Mouse (Mus musculus) heart, postnatal 0 days (tissue): ENCODE measurements around the gene Adgrv1. TPM values are rescaled to one million over a fixed set of nuclear protein-coding genes. Genes with fewer than 3 reads are reported as not detected.

Experiments
- ATAC-seq: fragments of 200-750 bp; cut with Nextera tagmentation; 2 replicates; pipeline ENCODE4 v1.8.0; 2017; ENCODE audit warnings: low read depth, moderate number of reproducible peaks, moderate library complexity; ENCODE audit not compliant: insufficient read depth
- DNase-seq: peaks from one replicate; pipeline ENCODE4 v3.0.0-alpha.2; 2016; ENCODE audit warnings: low spot score
- H3K27ac ChIP-seq: fragments of 300-500 bp; sonication (generic); 2 replicates; pipeline ENCODE4 v1.5.1; 2014; ENCODE audit warnings: low read depth, mild to moderate bottlenecking
- H3K27me3 ChIP-seq: fragments of 300-500 bp; sonication (generic); 2 replicates; pipeline ENCODE4 v1.6.1; 2014; ENCODE audit warnings: low read length, mixed read lengths; ENCODE audit not compliant: control insufficient read depth, insufficient read depth
- H3K36me3 ChIP-seq: fragments of 300-500 bp; sonication (generic); replicated peaks from 2 replicates; pipeline ENCODE4 v1.6.1; 2014; ENCODE audit warnings: low read length, mixed read lengths; ENCODE audit not compliant: control insufficient read depth, insufficient read depth
- H3K4me1 ChIP-seq: fragments of 300-500 bp; sonication (generic); 2 replicates; pipeline ENCODE4 v1.6.1; 2014; ENCODE audit warnings: antibody characterized with exemption; ENCODE audit not compliant: control insufficient read depth, insufficient read depth
- H3K4me2 ChIP-seq: fragments of 300-500 bp; sonication (generic); 2 replicates; pipeline ENCODE4 v1.6.1; 2014; ENCODE audit warnings: low read depth, mild to moderate bottlenecking, low read length, moderate library complexity
- H3K4me3 ChIP-seq: fragments of 300-500 bp; sonication (generic); 2 replicates; pipeline ENCODE4 v1.5.1; 2014; ENCODE audit warnings: low read depth, low read length
- H3K9ac ChIP-seq: fragments of 300-500 bp; sonication (generic); replicated peaks from 2 replicates; pipeline ENCODE4 v1.6.1; 2014; ENCODE audit warnings: low read depth, low read length, mixed read lengths
- H3K9me3 ChIP-seq: fragments of 300-500 bp; sonication (generic); replicated peaks from 2 replicates; pipeline ENCODE4 v1.6.1; 2016; ENCODE audit warnings: low read length; ENCODE audit not compliant: control insufficient read depth
- CTCF ChIP-seq: IDR thresholded peaks from 2 replicates; pipeline ENCODE4 v1.5.1; 2016; ENCODE audit warnings: antibody characterized with exemption, control low read depth, low read depth
- EP300 ChIP-seq: IDR thresholded peaks from 2 replicates; pipeline ENCODE4 v1.6.1; 2016; ENCODE audit warnings: antibody characterized with exemption, low read depth
- WGBS: fragments of 180-500 bp; shearing (Covaris S2); extraction: QIAGEN DNeasy Blood & Tissue Kit; methylation state at CpG from one replicate; pipeline ENCODE4 v1.1.7; 2014; 5-methylcytosine and 5-hydroxymethylcytosine counted together
- microRNA-seq: library from miRNA; unstranded; fragments of <30 nt; microRNA quantifications from one replicate; pipeline ENCODE4, GENCODE M21; 2016
- polyA plus RNA-seq: library from polyadenylated mRNA; unstranded; fragments of >200 nt; fragmentation: Nextera tagmentation; extraction: Ambion mirVana; gene quantifications from 2 replicates; pipeline ENCODE4 v1.2.1, GENCODE M21; 2015
- total RNA-seq: library from RNA; depleted of rRNA; stranded (reverse); fragments of >200 nt; gene quantifications from 2 replicates; pipeline ENCODE4 v1.2.3, GENCODE M21; 2014; ENCODE audit warnings: low replicate concordance; rRNA removed

The Adgrv1 gene
- total and polyA plus RNA-seq, 2 experiments from 2014 or later: 0.68 to 10.5 TPM

- Histone ChIP-seq H3K9me3 (no peaks in the 10 kb centered on the region), H3K36me3 (no peaks in the 10 kb centered on the region), H3K27ac (no peak overlapping the region), H3K4me2 (no peak overlapping the region), H3K9ac (no peak overlapping the region), H3K4me3 (no peak overlapping the region), H3K27me3 (no peaks in the 10 kb centered on the region), H3K4me1 (no peaks in the 10 kb centered on the region)
- TF ChIP-seq CTCF: no peak
- no peak for TF ChIP-seq EP300
- 71% methylated on average over 5 of the region's 5 CpGs for WGBS
- DNase-seq (no peak), ATAC-seq (no peak)
These were observed 582.0 kb downstream of the Adgrv1 start for GRCm38 (mm10) chr13:81050911-81051310.

GRCm38 (mm10) chr13:81045345-81045744 lies 587.6 kb downstream of the Adgrv1 start:
- Histone ChIP-seq H3K9ac (no peak overlapping the region), H3K27ac (no peak overlapping the region), H3K4me1 (no peaks in the 10 kb centered on the region), H3K27me3 (no peaks in the 10 kb centered on the region), H3K4me2 (no peak overlapping the region), H3K9me3 (no peaks in the 10 kb centered on the region), H3K36me3 (no peaks in the 10 kb centered on the region), H3K4me3 (no peak overlapping the region)
- 64% methylated on average over 11 of the region's 11 CpGs for WGBS
- DNase-seq: no peak
- no peak for ATAC-seq
- TF ChIP-seq CTCF (no peak), EP300 (no peak)

Small RNAs within 50 kb of the gene (microRNA-seq; reads per million reads assigned to microRNA genes)
- not detected for gene Gm25241

Other genes with a start within 250 kb of the Adgrv1 start
- 23.8 and 62.8 TPM in 2 replicates for gene Lysmd3, start 24.5 kb upstream of the Adgrv1 start, total RNA-seq
- 14.9 and 16.3 TPM in 2 replicates for gene Lysmd3, start 24.5 kb upstream of the Adgrv1 start, polyA plus RNA-seq
- 2.6 and 3.7 TPM in 2 replicates for gene Polr3g, start 77.9 kb upstream of the Adgrv1 start, total RNA-seq
- gene Polr3g, start 77.9 kb upstream of the Adgrv1 start, polyA plus RNA-seq: 4.2 and 5.5 TPM in 2 replicates
- gene Mblac2, start 78.2 kb upstream of the Adgrv1 start, total RNA-seq: 1.8 and 4.2 TPM in 2 replicates
- gene Mblac2, start 78.2 kb upstream of the Adgrv1 start, polyA plus RNA-seq: 5.9 and 7.0 TPM in 2 replicates
- 39.5 and 99.7 TPM in 2 replicates for gene Cetn3, start 149.9 kb upstream of the Adgrv1 start, total RNA-seq
- 197 and 208 TPM in 2 replicates for gene Cetn3, start 149.9 kb upstream of the Adgrv1 start, polyA plus RNA-seq